In genomic region chr1:178188386-178188785, GRCm38 (mm10) we compare ENCODE assay signal across 8 mouse cellular contexts. TPM values are rescaled to one million over a fixed set of nuclear protein-coding genes. Genes with fewer than 3 reads are reported as not detected.
DNase-seq lines count a peak whose midpoint lies in the region; ATAC-seq and TF ChIP-seq lines count a peak whose summit lies in the region.

No protein-coding gene starts in this region.

- WGBS in forebrain, embryonic 12.5 days: 9% methylated on average over 13 of the region's 13 CpGs
- 5% methylated on average over 13 of the region's 13 CpGs for WGBS in kidney, embryonic 16.5 days

- no peak for DNase-seq in gastrocnemius, adult 2 months
- DNase-seq in gastrocnemius, postnatal 25 days: no peak
- DNase-seq in ZHBTc4 (ENCODE audit: low read depth, low spot score): peak; percentile 15
- peak; percentile 19 for DNase-seq in thymus, postnatal 25 days
- DNase-seq in ovary, adult 18-20 months (ENCODE audit: low spot score): no peak

- H3K4me1 ChIP-seq in forebrain, embryonic 12.5 days: peaks cover 10% of the 10 kb centered on the region
- H3K4me1 ChIP-seq in kidney, embryonic 16.5 days (ENCODE audit: insufficient read depth, low read length): peaks cover 10% of the 10 kb centered on the region
- H3K4me1 ChIP-seq in megakaryocyte, embryonic 14.5 days: peaks cover 24% of the 10 kb centered on the region

- intact Hi-C loops in gastrocnemius, adult 2 months (cut with DNase I): loop anchor here (5.0 kb wide), 1 partner anchor 219 kb away; the partner anchor contains the start of gene Efcab2

- H3K27ac ChIP-seq in gastrocnemius, adult 2 months: peak overlapping the region; percentile 72
- no peak overlapping the region for H3K27ac ChIP-seq in forebrain, embryonic 12.5 days
- H3K27ac ChIP-seq in kidney, embryonic 16.5 days (ENCODE audit: low read length): no peak overlapping the region

- no peaks in the 10 kb centered on the region for H3K9me3 ChIP-seq in forebrain, embryonic 12.5 days
- no peaks in the 10 kb centered on the region for H3K9me3 ChIP-seq in kidney, embryonic 16.5 days (ENCODE audit: low read length)
- no peaks in the 10 kb centered on the region for H3K9me3 ChIP-seq in megakaryocyte, embryonic 14.5 days

- H3K4me2 ChIP-seq in forebrain, embryonic 12.5 days: peak overlapping the region; percentile 57
- H3K4me2 ChIP-seq in kidney, embryonic 16.5 days (replicated peaks; ENCODE audit: low read depth, low read length): peak overlapping the region; percentile 74

- no peak for ATAC-seq in forebrain, embryonic 12.5 days (ENCODE audit: low FRiP score)
- ATAC-seq in kidney, embryonic 16.5 days (ENCODE audit: low FRiP score, low TSS enrichment): no peak

- H3K36me3 ChIP-seq in forebrain, embryonic 12.5 days (replicated peaks): no peaks in the 10 kb centered on the region
- H3K36me3 ChIP-seq in kidney, embryonic 16.5 days (ENCODE audit: insufficient read depth, low read length): no peaks in the 10 kb centered on the region
- peaks cover 7% of the 10 kb centered on the region for H3K36me3 ChIP-seq in megakaryocyte, embryonic 14.5 days (replicated peaks; ENCODE audit: low read length)

- peak overlapping the region; percentile 67 for H3K4me3 ChIP-seq in gastrocnemius, adult 2 months
- H3K4me3 ChIP-seq in forebrain, embryonic 12.5 days (replicated peaks): peak overlapping the region; percentile 29
- H3K4me3 ChIP-seq in kidney, embryonic 16.5 days (ENCODE audit: low read length): peak overlapping the region; percentile 54
- peak overlapping the region; percentile 87 for H3K4me3 ChIP-seq in megakaryocyte, embryonic 14.5 days (replicated peaks)

- H3K9ac ChIP-seq in forebrain, embryonic 12.5 days: peak overlapping the region; percentile 44; the same call in 1 of the 2 replicates
- peak overlapping the region; percentile 62 for H3K9ac ChIP-seq in kidney, embryonic 16.5 days (replicated peaks; ENCODE audit: low read length)

- TF ChIP-seq CTCF in gastrocnemius, adult 2 months (IDR thresholded peaks at IDR 0.05): no peak

- H3K27me3 ChIP-seq in forebrain, embryonic 12.5 days: no peaks in the 10 kb centered on the region
- no peaks in the 10 kb centered on the region for H3K27me3 ChIP-seq in kidney, embryonic 16.5 days (ENCODE audit: insufficient read depth, low read length)
- H3K27me3 ChIP-seq in megakaryocyte, embryonic 14.5 days (replicated peaks): no peaks in the 10 kb centered on the region

RNA-seq across cellular contexts. Expression of gene Desi2, which starts 1.2 kb away (rescaled TPM):
- total RNA-seq in gastrocnemius, adult 2 months (2021): 10 to 100 TPM; 33.0 to 40.9 TPM
- 10 to 100 TPM; 28.7 to 32.2 TPM for total RNA-seq in gastrocnemius, postnatal 25 days (2021)
- 19.9 and 22.4 TPM in 2 replicates for polyA plus RNA-seq in forebrain, embryonic 12.5 days (2016; fragmentation: Nextera tagmentation; extraction: Ambion mirVana)
- polyA plus RNA-seq in kidney, embryonic 16.5 days (2015; fragmentation: Nextera tagmentation; extraction: Ambion mirVana): 18.5 and 23.0 TPM in 2 replicates
- polyA plus RNA-seq in megakaryocyte, embryonic 14.5 days (2012; ENCODE audit: insufficient read depth, low replicate concordance): 2.3 and 4.7 TPM in 2 replicates

Comparison
In these comparisons a context has a peak if more than half of its experiments do, and no peak if none do; other contexts are left out.
1. DNase-seq: peak in ZHBTc4 (single experiment) and thymus, postnatal 25 days (single experiment); none in gastrocnemius, adult 2 months (single experiment), gastrocnemius, postnatal 25 days (single experiment) and ovary, adult 18-20 months (single experiment).
2. H3K4me3 ChIP-seq: peak in every context shown above with its lines; median percentile 87 in megakaryocyte, embryonic 14.5 days; 67 in gastrocnemius, adult 2 months; 54 in kidney, embryonic 16.5 days; 29 in forebrain, embryonic 12.5 days.